Mouse (Mus musculus): ENCODE measurements around the gene Cfap97. TPM values are rescaled to one million over a fixed set of nuclear protein-coding genes. Genes with fewer than 3 reads are reported as not detected.
"Not testable (repeated sequence)": the region's sequence is repeated elsewhere in the genome, so short reads cannot be mapped to it uniquely, and the experiment has no call there.

Cfap97 gene
- polyA plus RNA-seq (2016; fragmentation: Nextera tagmentation; extraction: Ambion mirVana), result 26.5 and 29.6 TPM in 2 replicates

- peak; percentile 64; the same call in 1 of the 2 replicates for ATAC-seq (ENCODE audit: insufficient number of reproducible peaks, insufficient read depth, low FRiP score, low TSS enrichment, low read depth)
- 1% methylated on average over 73 of the region's 75 CpGs for WGBS
- peaks cover 13% of the 10 kb centered on the region for H3K4me1 ChIP-seq (replicated peaks)
- H3K36me3 ChIP-seq, result no peaks in the 10 kb centered on the region
- H3K9me3 ChIP-seq, result no peaks in the 10 kb centered on the region
- H3K27me3 ChIP-seq, result peaks cover 11% of the 10 kb centered on the region; the same call in 1 of the 2 replicates
- 0 out of 2 replicates have a peak within 1 kb of the TSS, but pooled peaks have one; percentile 45 for H3K27ac ChIP-seq
- H3K4me3 ChIP-seq (replicated peaks), result peak within 1 kb of the TSS; percentile 81
- peak within 1 kb of the TSS; percentile 88 for H3K9ac ChIP-seq (replicated peaks)
- H3K4me2 ChIP-seq, result peak within 1 kb of the TSS; percentile 90
Measured at GRCm38 (mm10) chr8:46151202-46152062, at the start of gene Cfap97. Cfap97 (plus strand) TSS chr8:46151771.

DNA sequence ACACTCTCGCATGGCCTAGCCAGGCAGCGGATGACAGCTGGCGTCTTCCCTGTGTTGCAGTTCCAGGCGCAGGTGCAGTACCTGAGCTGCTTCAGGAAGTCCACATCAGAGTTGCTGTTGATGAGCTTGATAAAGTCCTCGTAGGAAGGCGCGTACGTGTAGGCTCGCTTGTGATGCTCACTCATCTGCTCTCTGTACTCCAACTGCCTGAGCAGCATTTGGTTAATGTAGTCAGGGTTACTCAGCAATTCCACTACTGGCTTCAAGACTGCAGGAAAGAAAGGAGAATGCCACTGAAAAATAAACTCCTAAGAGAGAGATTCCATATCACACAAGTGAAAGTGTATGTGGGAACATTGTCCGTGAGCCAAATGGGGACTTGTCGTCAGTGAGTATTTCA lies 48.1 kb upstream of the Cfap97 start:
- Histone ChIP-seq H3K9ac (replicated peaks) (no peak overlapping the region), H3K9me3 (peaks cover 11% of the 10 kb centered on the region), H3K4me3 (replicated peaks) (no peak overlapping the region), H3K4me1 (replicated peaks) (no peaks in the 10 kb centered on the region), H3K27ac (no peak overlapping the region), H3K27me3 (no peaks in the 10 kb centered on the region), H3K4me2 (no peak overlapping the region), H3K36me3 (peaks cover 30% of the 10 kb centered on the region)
- 97% methylated on average over 11 of the region's 11 CpGs for WGBS
- no peak for ATAC-seq (ENCODE audit: insufficient number of reproducible peaks, insufficient read depth, low FRiP score, low TSS enrichment, low read depth)

GRCm38 (mm10) chr8:46107690-46108089 lies 43.9 kb upstream of the Cfap97 start:
- no peak for ATAC-seq (ENCODE audit: insufficient number of reproducible peaks, insufficient read depth, low FRiP score, low TSS enrichment, low read depth)
- Histone ChIP-seq H3K4me2 (no peak overlapping the region), H3K9me3 (no peaks in the 10 kb centered on the region), H3K27ac (no peak overlapping the region), H3K4me1 (replicated peaks) (peaks cover 9% of the 10 kb centered on the region; the same call in 1 of the 2 replicates), H3K27me3 (no peaks in the 10 kb centered on the region), H3K36me3 (peaks cover 7% of the 10 kb centered on the region), H3K9ac (replicated peaks) (no peak overlapping the region), H3K4me3 (replicated peaks) (no peak overlapping the region)

DNA sequence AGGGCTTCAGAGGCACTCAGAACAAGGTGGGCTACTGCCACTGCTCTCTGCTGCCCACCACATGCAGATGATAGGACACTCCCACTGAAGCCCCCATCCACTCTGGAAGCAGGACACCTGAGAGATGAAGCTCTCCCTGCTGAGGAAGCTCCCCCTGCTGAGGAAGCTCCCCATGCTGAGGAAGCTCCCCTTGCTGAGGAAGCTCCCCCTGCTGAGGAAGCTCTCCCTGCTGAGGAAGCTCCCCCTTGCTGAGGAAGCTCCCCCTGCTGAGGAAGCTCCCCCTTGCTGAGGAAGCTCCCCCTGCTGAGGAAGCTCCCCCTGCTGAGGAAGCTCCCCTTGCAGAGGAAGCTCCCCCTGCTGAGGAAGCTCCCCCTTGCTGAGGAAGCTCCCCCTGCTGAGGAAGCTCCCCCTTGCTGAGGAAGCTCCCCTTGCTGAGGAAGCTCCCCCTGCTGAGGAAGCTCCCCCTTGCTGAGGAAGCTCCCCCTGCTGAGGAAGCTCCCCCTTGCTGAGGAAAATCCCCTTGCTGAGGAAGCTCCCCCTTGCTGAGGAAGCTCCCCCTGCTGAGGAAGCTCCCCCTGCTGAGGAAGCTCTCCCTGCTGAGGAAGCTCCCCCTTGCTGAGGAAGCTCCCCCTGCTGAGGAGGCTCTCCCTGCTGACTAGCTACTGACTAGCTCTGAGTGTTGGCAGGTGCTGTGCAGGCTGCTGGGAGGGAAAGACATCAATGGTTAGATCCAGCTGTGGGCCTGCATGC lies 38.0 kb upstream of the Cfap97 start:
- H3K4me1 ChIP-seq (replicated peaks); H3K9ac ChIP-seq (replicated peaks); H3K36me3 ChIP-seq; H3K27ac ChIP-seq; H3K4me2 ChIP-seq; H3K27me3 ChIP-seq; ATAC-seq (ENCODE audit: insufficient number of reproducible peaks, insufficient read depth, low FRiP score, low TSS enrichment, low read depth); H3K9me3 ChIP-seq; H3K4me3 ChIP-seq (replicated peaks): not testable (repeated sequence)

GRCm38 (mm10) chr8:46117172-46117571 lies 34.4 kb upstream of the Cfap97 start:
- no peak overlapping the region for H3K27ac ChIP-seq
- H3K4me2 ChIP-seq, result no peak overlapping the region
- H3K27me3 ChIP-seq, result no peaks in the 10 kb centered on the region
- no peak for ATAC-seq (ENCODE audit: insufficient number of reproducible peaks, insufficient read depth, low FRiP score, low TSS enrichment, low read depth)
- H3K36me3 ChIP-seq, result peaks cover 8% of the 10 kb centered on the region; the same call in 1 of the 2 replicates
- no peaks in the 10 kb centered on the region for H3K9me3 ChIP-seq
- no peak overlapping the region for H3K9ac ChIP-seq (replicated peaks)
- WGBS, result 88% methylated on average over 3 of the region's 3 CpGs
- no peaks in the 10 kb centered on the region for H3K4me1 ChIP-seq (replicated peaks)
- no peak overlapping the region for H3K4me3 ChIP-seq (replicated peaks)

DNA sequence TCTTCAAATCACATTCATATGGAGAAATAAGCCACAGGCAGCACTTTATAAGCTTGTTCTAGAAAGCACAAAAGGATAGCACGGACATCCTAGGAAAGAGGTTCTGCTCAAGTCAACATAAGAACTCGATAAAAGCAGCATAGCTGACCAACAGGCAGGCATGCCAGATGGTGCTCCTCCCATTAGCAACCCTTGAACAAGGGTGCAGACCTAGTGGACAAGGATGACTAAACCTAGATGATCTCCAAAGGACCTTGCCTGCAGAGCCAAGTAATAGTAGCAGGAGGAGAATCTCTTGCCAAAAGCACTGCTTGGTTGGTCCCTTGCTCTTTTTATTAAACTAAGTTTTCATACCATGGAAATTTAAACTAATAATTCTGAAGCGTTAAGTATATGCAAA lies 32.4 kb upstream of the Cfap97 start:
- Histone ChIP-seq H3K9ac (replicated peaks) (no peak overlapping the region), H3K27ac (no peak overlapping the region), H3K27me3 (no peaks in the 10 kb centered on the region), H3K9me3 (no peaks in the 10 kb centered on the region), H3K4me3 (replicated peaks) (no peak overlapping the region), H3K4me2 (no peak overlapping the region), H3K4me1 (replicated peaks) (no peaks in the 10 kb centered on the region), H3K36me3 (peaks cover 12% of the 10 kb centered on the region; the same call in 1 of the 2 replicates)
- 91% methylated on average over 3 of the region's 3 CpGs for WGBS
- no peak for ATAC-seq (ENCODE audit: insufficient number of reproducible peaks, insufficient read depth, low FRiP score, low TSS enrichment, low read depth)

GRCm38 (mm10) chr8:46122498-46122897 lies 29.1 kb upstream of the Cfap97 start:
- Histone ChIP-seq H3K9me3 (no peaks in the 10 kb centered on the region), H3K4me1 (replicated peaks) (no peaks in the 10 kb centered on the region), H3K36me3 (peaks cover 8% of the 10 kb centered on the region; the same call in 1 of the 2 replicates), H3K4me3 (replicated peaks) (no peak overlapping the region), H3K27me3 (no peaks in the 10 kb centered on the region), H3K4me2 (no peak overlapping the region), H3K9ac (replicated peaks) (no peak overlapping the region), H3K27ac (no peak overlapping the region)
- no peak for ATAC-seq (ENCODE audit: insufficient number of reproducible peaks, insufficient read depth, low FRiP score, low TSS enrichment, low read depth)
- WGBS, result 90% methylated on average over 2 of the region's 2 CpGs

- no peak overlapping the region for H3K27ac ChIP-seq
- no peaks in the 10 kb centered on the region for H3K27me3 ChIP-seq
- H3K36me3 ChIP-seq, result peaks cover 6% of the 10 kb centered on the region
- H3K4me3 ChIP-seq (replicated peaks), result no peak overlapping the region
- 80% methylated on average over 2 of the region's 2 CpGs for WGBS
- no peak overlapping the region for H3K9ac ChIP-seq (replicated peaks)
- 0 out of 2 replicates have a peak, but pooled peaks cover 7% of the 10 kb centered on the region for H3K9me3 ChIP-seq
- no peaks in the 10 kb centered on the region for H3K4me1 ChIP-seq (replicated peaks)
- ATAC-seq (ENCODE audit: insufficient number of reproducible peaks, insufficient read depth, low FRiP score, low TSS enrichment, low read depth), result no peak
- H3K4me2 ChIP-seq, result no peak overlapping the region
Measured at GRCm38 (mm10) chr8:46130426-46130825, 21.1 kb upstream of the Cfap97 start.

- WGBS, result 96% methylated on average over 2 of the region's 2 CpGs
- not testable (repeated sequence) for H3K4me1 ChIP-seq (replicated peaks); H3K27ac ChIP-seq; H3K9ac ChIP-seq (replicated peaks); H3K9me3 ChIP-seq; H3K4me2 ChIP-seq; H3K27me3 ChIP-seq; H3K36me3 ChIP-seq; H3K4me3 ChIP-seq (replicated peaks); ATAC-seq (ENCODE audit: insufficient number of reproducible peaks, insufficient read depth, low FRiP score, low TSS enrichment, low read depth)
Measured at GRCm38 (mm10) chr8:46135546-46135945, 16.0 kb upstream of the Cfap97 start.

- peaks cover 6% of the 10 kb centered on the region for H3K36me3 ChIP-seq
- no peak overlapping the region for H3K9ac ChIP-seq (replicated peaks)
- 77% methylated on average over 1 of the region's 1 CpGs for WGBS
- no peaks in the 10 kb centered on the region for H3K27me3 ChIP-seq
- no peak overlapping the region for H3K4me3 ChIP-seq (replicated peaks)
- ATAC-seq (ENCODE audit: insufficient number of reproducible peaks, insufficient read depth, low FRiP score, low TSS enrichment, low read depth), result no peak
- no peak overlapping the region for H3K4me2 ChIP-seq
- no peaks in the 10 kb centered on the region; the same call in 1 of the 2 replicates for H3K4me1 ChIP-seq (replicated peaks)
- H3K27ac ChIP-seq, result no peak overlapping the region
- H3K9me3 ChIP-seq, result 0 out of 2 replicates have a peak, but pooled peaks cover 7% of the 10 kb centered on the region
Measured at GRCm38 (mm10) chr8:46137336-46137735, 14.2 kb upstream of the Cfap97 start.

DNA sequence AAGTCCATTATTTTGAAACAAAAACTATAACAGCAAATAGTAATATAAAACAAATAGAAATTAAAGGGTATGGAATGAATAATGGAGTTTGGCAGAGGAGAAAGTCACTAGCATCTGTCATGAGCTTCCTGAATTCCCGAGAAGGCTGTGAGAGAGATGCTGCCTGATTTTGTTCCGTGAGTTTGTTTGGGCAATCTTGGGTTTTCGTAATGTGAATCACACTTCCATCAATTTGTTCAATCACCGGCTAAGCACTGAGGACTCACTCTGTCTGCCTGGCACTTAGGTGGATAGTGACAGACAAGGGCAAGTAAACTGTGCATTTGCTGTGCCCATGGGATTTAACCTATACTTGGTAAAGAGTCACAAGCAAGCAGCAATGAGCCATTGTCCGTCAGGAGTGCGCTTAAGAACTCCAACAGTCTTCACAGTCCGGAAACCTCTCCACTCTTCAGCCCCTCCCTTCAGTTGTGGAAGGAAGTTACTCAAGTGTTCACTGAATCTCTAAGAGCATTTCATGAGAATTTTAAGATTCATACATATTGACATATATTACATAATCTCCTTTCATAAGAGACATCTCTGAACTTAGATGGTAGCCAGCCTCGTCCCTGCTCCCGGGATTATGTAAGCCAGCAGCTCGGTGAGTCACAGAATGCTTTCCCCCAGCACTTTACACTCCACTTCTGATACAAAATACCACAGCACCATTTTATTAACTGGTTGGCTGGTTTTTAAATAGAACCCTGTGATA lies 13.6 kb upstream of the Cfap97 start:
- no peaks in the 10 kb centered on the region for H3K27me3 ChIP-seq
- H3K4me1 ChIP-seq (replicated peaks), result no peaks in the 10 kb centered on the region; the same call in 1 of the 2 replicates
- 90% methylated on average over 10 of the region's 10 CpGs for WGBS
- ATAC-seq (ENCODE audit: insufficient number of reproducible peaks, insufficient read depth, low FRiP score, low TSS enrichment, low read depth), result no peak
- no peak overlapping the region for H3K27ac ChIP-seq
- H3K9me3 ChIP-seq, result 0 out of 2 replicates have a peak, but pooled peaks cover 3% of the 10 kb centered on the region
- H3K4me3 ChIP-seq (replicated peaks), result no peak overlapping the region
- no peak overlapping the region for H3K9ac ChIP-seq (replicated peaks)
- peaks cover 6% of the 10 kb centered on the region for H3K36me3 ChIP-seq
- H3K4me2 ChIP-seq, result no peak overlapping the region

All from limb, embryonic 12.5 days (tissue).